In genomic region chrX:99326167-99326566, GRCm38 (mm10) we compare ENCODE assay signal across 9 mouse cellular contexts.
DNase-seq lines count a peak whose midpoint lies in the region; ATAC-seq lines count a peak whose summit lies in the region.
"Had no signal": no experiment of that assay in that cellular context is flagged by ENCODE, and none has a peak within 500 bp of the region (broad histone marks: within the 10 kb centered on the region; RNA-seq: fewer than 3 reads in every experiment).

No protein-coding gene starts in this region.

- no peak overlapping the region for H3K4me2 ChIP-seq in embryonic facial prominence, embryonic 13.5 days
- no peak overlapping the region for H3K4me2 ChIP-seq in heart, embryonic 16.5 days (ENCODE audit: low read depth, low read length)
- no peak overlapping the region for H3K4me2 ChIP-seq in limb, embryonic 15.5 days

- no peak overlapping the region for H3K9ac ChIP-seq in embryonic facial prominence, embryonic 13.5 days
- 0 out of 2 replicates have a peak overlapping the region, but pooled peaks have one; percentile 1 for H3K9ac ChIP-seq in heart, embryonic 16.5 days (ENCODE audit: low read length)
- H3K9ac ChIP-seq in limb, embryonic 15.5 days = no peak overlapping the region

- ATAC-seq in embryonic facial prominence, embryonic 13.5 days (ENCODE audit: insufficient number of reproducible peaks, insufficient read depth, low FRiP score, low TSS enrichment, low read depth) = no peak
- peak; percentile 86 for ATAC-seq in heart, embryonic 16.5 days (replicated peaks; ENCODE audit: extremely low read depth, insufficient read depth, low FRiP score)
- peak; percentile 80; the same call in 1 of the 2 replicates for ATAC-seq in limb, embryonic 15.5 days (ENCODE audit: insufficient number of reproducible peaks, low FRiP score, low TSS enrichment, low read depth)

- peak overlapping the region; percentile 75; the same call in 1 of the 2 replicates for H3K27ac ChIP-seq in embryonic facial prominence, embryonic 13.5 days
- peak overlapping the region; percentile 82 for H3K27ac ChIP-seq in heart, embryonic 16.5 days (ENCODE audit: low read length)
- H3K27ac ChIP-seq in limb, embryonic 15.5 days = peak overlapping the region; percentile 78

- no peaks in the 10 kb centered on the region for H3K9me3 ChIP-seq in embryonic facial prominence, embryonic 13.5 days
- H3K9me3 ChIP-seq in heart, embryonic 16.5 days (replicated peaks; ENCODE audit: control insufficient read depth, low read length) = no peaks in the 10 kb centered on the region
- H3K9me3 ChIP-seq in limb, embryonic 15.5 days = no peaks in the 10 kb centered on the region

- no peak overlapping the region for H3K4me3 ChIP-seq in embryonic facial prominence, embryonic 13.5 days
- no peak overlapping the region for H3K4me3 ChIP-seq in heart, embryonic 16.5 days (ENCODE audit: low read length)
- H3K4me3 ChIP-seq in limb, embryonic 15.5 days = no peak overlapping the region
- H3K4me3 ChIP-seq: myocyte had no signal

- peak; percentile 65 for DNase-seq in left cerebral cortex, postnatal 4 days
- no peak for DNase-seq in left cerebral cortex, postnatal 25 days (ENCODE audit: low spot score in 2 of 2)
- DNase-seq in yolk sac, embryonic 10.5 days (ENCODE audit: low spot score) = peak; percentile 52
- DNase-seq in frontal cortex, postnatal 10 days (ENCODE audit: low spot score in 2 of 2) = no peak
- no peak for DNase-seq in left cerebral cortex, adult 11 months (ENCODE audit: low spot score)

- intact Hi-C loops in left cerebral cortex, postnatal 4 days (cut with DNase I) = no loop called here
- intact Hi-C loops in left cerebral cortex, postnatal 25 days (cut with DNase I) = no loop called here

- H3K27me3 ChIP-seq in embryonic facial prominence, embryonic 13.5 days = peaks cover 63% of the 10 kb centered on the region
- H3K27me3 ChIP-seq in heart, embryonic 16.5 days (ENCODE audit: control insufficient read depth, insufficient read depth, low read length) = 0 out of 2 replicates have a peak, but pooled peaks cover 2% of the 10 kb centered on the region
- H3K27me3 ChIP-seq in limb, embryonic 15.5 days = peaks cover 39% of the 10 kb centered on the region; the same call in 1 of the 2 replicates

- H3K4me1 ChIP-seq in embryonic facial prominence, embryonic 13.5 days = peaks cover 19% of the 10 kb centered on the region
- peaks cover 25% of the 10 kb centered on the region for H3K4me1 ChIP-seq in heart, embryonic 16.5 days (ENCODE audit: control insufficient read depth, insufficient read depth, low read length)
- H3K4me1 ChIP-seq in limb, embryonic 15.5 days = peaks cover 17% of the 10 kb centered on the region

- no peaks in the 10 kb centered on the region for H3K36me3 ChIP-seq in embryonic facial prominence, embryonic 13.5 days
- H3K36me3 ChIP-seq in heart, embryonic 16.5 days (ENCODE audit: control insufficient read depth, insufficient read depth) = no peaks in the 10 kb centered on the region
- H3K36me3 ChIP-seq in limb, embryonic 15.5 days = no peaks in the 10 kb centered on the region

- 46% methylated on average over 7 of the region's 7 CpGs for WGBS in embryonic facial prominence, embryonic 13.5 days
- 27% methylated on average over 5 of the region's 7 CpGs for WGBS in heart, embryonic 16.5 days
- WGBS in limb, embryonic 15.5 days = 38% methylated on average over 7 of the region's 7 CpGs

Comparison
In these comparisons a context has a peak if more than half of its experiments do, and no peak if none do; other contexts are left out.
1. DNase-seq: peak in left cerebral cortex, postnatal 4 days (single experiment) and yolk sac, embryonic 10.5 days (single experiment); none in left cerebral cortex, postnatal 25 days (0 of 2), frontal cortex, postnatal 10 days (0 of 2) and left cerebral cortex, adult 11 months (single experiment).
2. Peak in every context shown above with its lines, with median percentiles within 50 percentile points of each other: H3K27ac ChIP-seq.